Comparison of ENCODE assay signal across 8 mouse cellular contexts in the genomic region with DNA sequence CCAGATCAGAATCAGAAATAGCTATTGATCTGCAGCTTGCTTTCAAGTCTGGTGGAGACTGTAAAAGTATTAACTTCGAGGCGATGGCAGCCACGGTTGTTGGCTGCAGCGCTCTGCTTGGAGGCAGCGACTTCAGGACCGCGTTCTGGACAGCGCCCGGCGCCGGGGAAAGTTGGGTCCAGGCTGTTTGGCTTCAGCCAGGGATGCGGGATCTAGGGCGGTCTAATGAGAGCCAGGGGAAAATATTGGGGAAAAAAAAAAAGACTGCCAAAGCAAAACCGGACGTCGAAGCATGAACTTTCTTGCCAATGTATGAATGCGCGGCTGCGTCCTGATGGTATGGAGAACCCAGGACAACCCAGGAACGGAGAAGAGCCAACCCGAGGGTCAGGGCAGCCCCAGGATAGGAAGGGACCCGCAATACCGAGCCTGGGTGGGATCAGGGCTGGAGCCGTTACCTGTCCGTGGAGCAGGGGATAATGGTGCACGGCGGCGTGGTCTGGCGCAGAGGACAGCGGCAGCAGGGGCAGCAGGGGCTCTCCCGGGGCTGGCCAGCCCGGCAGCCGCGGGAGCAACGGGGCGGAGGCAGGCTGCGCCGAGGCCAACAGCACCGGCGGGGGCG. TPM values are rescaled to one million over a fixed set of nuclear protein-coding genes. Genes with fewer than 3 reads are reported as not detected.
A peak's percentile ranks its signal among the peaks of the same experiment; 100 is the strongest.
DNase-seq lines count a peak whose midpoint lies in the region; ATAC-seq and TF ChIP-seq lines count a peak whose summit lies in the region.
"Had no signal": no experiment of that assay in that cellular context is flagged by ENCODE, and none has a peak within 500 bp of the region (broad histone marks: within the 10 kb centered on the region; RNA-seq: fewer than 3 reads in every experiment).

No protein-coding gene starts in this region.

- H3K27ac ChIP-seq in ES-E14 (ENCODE audit: insufficient read depth, low read depth, low read length, poor library complexity, severe bottlenecking) = no peak overlapping the region
- H3K27ac ChIP-seq in embryonic facial prominence, embryonic 10.5 days (replicated peaks) = 0 out of 2 replicates have a peak overlapping the region, but pooled peaks have one; percentile 10
- peak overlapping the region; percentile 45; the same call in 1 of the 2 replicates for H3K27ac ChIP-seq in hindbrain, embryonic 11.5 days (ENCODE audit: low read depth, low read length)
- peak overlapping the region; percentile 68 for H3K27ac ChIP-seq in midbrain, embryonic 15.5 days

- intact Hi-C loops in left cerebral cortex, postnatal 36 days (cut with DNase I) = loop anchor here (10.0 kb wide), 1 partner anchor 792 kb away; no protein-coding TSS in a partner anchor

- WGBS in embryonic facial prominence, embryonic 10.5 days = under 1% methylated on average over 41 of the region's 41 CpGs
- under 1% methylated on average over 35 of the region's 41 CpGs for WGBS in hindbrain, embryonic 11.5 days
- under 1% methylated on average over 40 of the region's 41 CpGs for WGBS in midbrain, embryonic 15.5 days

- H3K4me3 ChIP-seq in ES-E14 (ENCODE audit: insufficient read depth in 1 of 2, low read depth in 1 of 2, low read length in 2 of 2, poor library complexity in 1 of 2, severe bottlenecking in 1 of 2) = peak overlapping the region; percentile 77 to 80
- H3K4me3 ChIP-seq in embryonic facial prominence, embryonic 10.5 days = peak overlapping the region; percentile 69
- H3K4me3 ChIP-seq in hindbrain, embryonic 11.5 days (ENCODE audit: low read depth, low read length) = peak overlapping the region; percentile 63
- peak overlapping the region; percentile 70 for H3K4me3 ChIP-seq in midbrain, embryonic 15.5 days
- H3K4me3 ChIP-seq: myocyte had no signal

- peaks cover 48% of the 10 kb centered on the region for H3K27me3 ChIP-seq in embryonic facial prominence, embryonic 10.5 days (replicated peaks; ENCODE audit: low read depth, poor library complexity, severe bottlenecking)
- H3K27me3 ChIP-seq in hindbrain, embryonic 11.5 days (ENCODE audit: control insufficient read depth, insufficient read depth, low read length) = peaks cover 6% of the 10 kb centered on the region; the same call in 1 of the 2 replicates
- H3K27me3 ChIP-seq in midbrain, embryonic 15.5 days (replicated peaks) = 0 out of 2 replicates have a peak, but pooled peaks cover 2% of the 10 kb centered on the region

- in situ Hi-C loops in ES-E14 (cut with MboI; ENCODE audit: low sequenced_read_pairs in 2 of 2, unreplicated experiment in 2 of 2) = no loop called here

- H3K9me3 ChIP-seq in ES-E14 (ENCODE audit: control insufficient read depth, insufficient read depth, low read depth, low read length) = no peaks in the 10 kb centered on the region
- H3K9me3 ChIP-seq in embryonic facial prominence, embryonic 10.5 days = no peaks in the 10 kb centered on the region
- H3K9me3 ChIP-seq in hindbrain, embryonic 11.5 days (ENCODE audit: control insufficient read depth, low read length) = no peaks in the 10 kb centered on the region
- H3K9me3 ChIP-seq in midbrain, embryonic 15.5 days = no peaks in the 10 kb centered on the region

- H3K4me1 ChIP-seq in ES-E14 (ENCODE audit: control insufficient read depth in 2 of 2, insufficient read depth in 2 of 2, low read length in 2 of 2, poor library complexity in 1 of 2) = no peaks in the 10 kb centered on the region
- peaks cover 20% of the 10 kb centered on the region for H3K4me1 ChIP-seq in embryonic facial prominence, embryonic 10.5 days
- no peaks in the 10 kb centered on the region for H3K4me1 ChIP-seq in hindbrain, embryonic 11.5 days (replicated peaks; ENCODE audit: control insufficient read depth, insufficient read depth, low read length)
- H3K4me1 ChIP-seq in midbrain, embryonic 15.5 days = peaks cover 26% of the 10 kb centered on the region

- peak overlapping the region; percentile 99 for H3K4me2 ChIP-seq in hindbrain, embryonic 11.5 days (replicated peaks; ENCODE audit: low read depth, low read length)
- H3K4me2 ChIP-seq in midbrain, embryonic 15.5 days = peak overlapping the region; percentile 98

- no peak for DNase-seq in ES-E14 (ENCODE audit: low read depth, low spot score)
- peak; percentile 21 to 63 for DNase-seq in adrenal gland, adult (ENCODE audit: inconsistent age in 2 of 2, low spot score in 1 of 2)
- DNase-seq in embryonic facial prominence, embryonic 10.5 days (ENCODE audit: low spot score) = peak; percentile 86
- DNase-seq in hindbrain, embryonic 11.5 days (ENCODE audit: low spot score) = peak; percentile 79
- DNase-seq in left cerebral cortex, postnatal 36 days (ENCODE audit: low spot score in 2 of 2) = peak; percentile 13 to 26

- ATAC-seq in hindbrain, embryonic 11.5 days (ENCODE audit: low FRiP score) = no peak; the same call in none of the 2 replicates
- no peak for ATAC-seq in midbrain, embryonic 15.5 days (replicated peaks)
- no peak for ATAC-seq in frontal cortex, adult (ENCODE audit: low TSS enrichment)

- peak overlapping the region; percentile 39; the same call in 1 of the 2 replicates for H3K9ac ChIP-seq in ES-E14 (ENCODE audit: insufficient read depth, low read depth, low read length, poor library complexity, severe bottlenecking)
- H3K9ac ChIP-seq in hindbrain, embryonic 11.5 days (ENCODE audit: low read depth, low read length) = peak overlapping the region; percentile 70
- peak overlapping the region; percentile 71 for H3K9ac ChIP-seq in midbrain, embryonic 15.5 days

- H3K36me3 ChIP-seq in ES-E14 (ENCODE audit: control insufficient read depth, insufficient read depth, low read length, poor library complexity, severe bottlenecking) = no peaks in the 10 kb centered on the region
- no peaks in the 10 kb centered on the region for H3K36me3 ChIP-seq in embryonic facial prominence, embryonic 10.5 days (replicated peaks)
- no peaks in the 10 kb centered on the region for H3K36me3 ChIP-seq in hindbrain, embryonic 11.5 days (ENCODE audit: control insufficient read depth, insufficient read depth, low read length)
- no peaks in the 10 kb centered on the region for H3K36me3 ChIP-seq in midbrain, embryonic 15.5 days (replicated peaks)

TF ChIP-seq in ES-E14, 5 proteins besides CTCF, POLR2A, EP300 and RAD21:
- TF ChIP-seq ZNF384 (IDR thresholded peaks at IDR 0.05; ENCODE audit: low read depth, low read length) (no peak), ZC3H11A (IDR thresholded peaks at IDR 0.05; ENCODE audit: borderline replicate concordance, low read depth, low read length) (0 out of 2 replicates have a peak, but pooled peaks have one; percentile 25)

RNA-seq across cellular contexts. Expression of a gene that starts 0.6 kb away (rescaled TPM):
- total RNA-seq in ES-E14 (2012; rRNA removed) = 0.58 and 1.1 TPM in 2 replicates
- polyA plus RNA-seq in embryonic facial prominence, embryonic 10.5 days (2016; fragmentation: Nextera tagmentation; extraction: Ambion mirVana) = 0.77 and 0.87 TPM in 2 replicates
- 4.3 and 4.5 TPM in 2 replicates for polyA plus RNA-seq in hindbrain, embryonic 11.5 days (2014; fragmentation: Nextera tagmentation; extraction: Ambion mirVana)
- 10 to 100 TPM; 10.5 to 14.9 TPM for total RNA-seq in left cerebral cortex, postnatal 36 days (2021)
- 25.7 and 28.4 TPM in 2 replicates for polyA plus RNA-seq in midbrain, embryonic 15.5 days (2015; fragmentation: Nextera tagmentation; extraction: Ambion mirVana)
- polyA plus RNA-seq: myocyte had no signal
